Mouse (Mus musculus): ENCODE data around the gene Ptpn7. TPM values are rescaled to one million over a fixed set of nuclear protein-coding genes. Genes with fewer than 3 reads are reported as not detected.

Ptpn7 gene
- 10 to 100 TPM in 21 of 26 experiments, 1 to 10 TPM in 5; 4.0 to 47.8 (median 24.6) TPM for total RNA-seq (2018; cell fraction: chromatin; rRNA removed)
- total RNA-seq (2018; cell fraction: cytosol; rRNA removed), result 10 to 100 TPM in 25 of 26 experiments, 1 to 10 TPM in 1; 8.1 to 42.2 (median 27.2) TPM
- total RNA-seq (2018; cell fraction: nucleus; rRNA removed), result 10 to 100 TPM in 20 of 26 experiments, 1 to 10 TPM in 6; 4.6 to 57.7 (median 19.2) TPM
- polyA plus RNA-seq (2018), result 25.1 to 57.9 TPM (median 26.9 TPM) in 3 replicates

- Histone ChIP-seq H3K27ac (peak within 1 kb of the TSS; percentile 97), H3K4me3 (ENCODE audit: inconsistent target) (peak within 1 kb of the TSS; percentile 59), H3K79me2 (ENCODE audit: inconsistent target) (peaks cover 27% of the 10 kb centered on the region), H3K36me3 (ENCODE audit: inconsistent target) (peaks cover 5% of the 10 kb centered on the region; the same call in 1 of the 2 replicates)
- WGBS (ENCODE audit: missing documents), result 1% methylated on average over 10 of the region's 10 CpGs
Measured at GRCm38 (mm10) chr1:135132473-135132872, at the start of gene Ptpn7. Ptpn7 (plus strand) TSS chr1:135132700.

- H3K4me3 ChIP-seq (ENCODE audit: inconsistent target), result no peak overlapping the region
- no peak overlapping the region for H3K27ac ChIP-seq
- H3K36me3 ChIP-seq (ENCODE audit: inconsistent target), result no peaks in the 10 kb centered on the region
- no peaks in the 10 kb centered on the region for H3K79me2 ChIP-seq (ENCODE audit: inconsistent target)
- 66% methylated on average over 4 of the region's 9 CpGs for WGBS (ENCODE audit: missing documents)
Measured at GRCm38 (mm10) chr1:135083465-135083864, 49.0 kb upstream of the Ptpn7 start.

GRCm38 (mm10) chr1:135085296-135085871 lies 47.1 kb upstream of the Ptpn7 start:
- H3K36me3 ChIP-seq (ENCODE audit: inconsistent target), result no peaks in the 10 kb centered on the region
- no peak overlapping the region for H3K4me3 ChIP-seq (ENCODE audit: inconsistent target)
- H3K79me2 ChIP-seq (ENCODE audit: inconsistent target), result no peaks in the 10 kb centered on the region
- 13% methylated on average over 28 of the region's 28 CpGs for WGBS (ENCODE audit: missing documents)
- no peak overlapping the region for H3K27ac ChIP-seq

- WGBS (ENCODE audit: missing documents), result 74% methylated on average over 7 of the region's 7 CpGs
- Histone ChIP-seq H3K79me2 (ENCODE audit: inconsistent target) (no peaks in the 10 kb centered on the region), H3K36me3 (ENCODE audit: inconsistent target) (no peaks in the 10 kb centered on the region), H3K4me3 (ENCODE audit: inconsistent target) (no peak overlapping the region), H3K27ac (no peak overlapping the region)
Measured at GRCm38 (mm10) chr1:135086015-135086414, 46.5 kb upstream of the Ptpn7 start.

- Histone ChIP-seq H3K36me3 (ENCODE audit: inconsistent target) (no peaks in the 10 kb centered on the region), H3K27ac (no peak overlapping the region), H3K79me2 (ENCODE audit: inconsistent target) (no peaks in the 10 kb centered on the region), H3K4me3 (ENCODE audit: inconsistent target) (no peak overlapping the region)
- WGBS (ENCODE audit: missing documents), result 67% methylated on average over 1 of the region's 1 CpGs
Measured at GRCm38 (mm10) chr1:135087414-135087813, 45.1 kb upstream of the Ptpn7 start.

GRCm38 (mm10) chr1:135089626-135090025 lies 42.9 kb upstream of the Ptpn7 start:
- H3K4me3 ChIP-seq (ENCODE audit: inconsistent target), result no peak overlapping the region
- H3K27ac ChIP-seq, result no peak overlapping the region
- H3K36me3 ChIP-seq (ENCODE audit: inconsistent target), result no peaks in the 10 kb centered on the region
- 94% methylated on average over 10 of the region's 10 CpGs for WGBS (ENCODE audit: missing documents)
- H3K79me2 ChIP-seq (ENCODE audit: inconsistent target), result no peaks in the 10 kb centered on the region

- Histone ChIP-seq H3K36me3 (ENCODE audit: inconsistent target) (no peaks in the 10 kb centered on the region), H3K27ac (no peak overlapping the region), H3K4me3 (ENCODE audit: inconsistent target) (no peak overlapping the region), H3K79me2 (ENCODE audit: inconsistent target) (no peaks in the 10 kb centered on the region)
- 0% methylated on average over 3 of the region's 3 CpGs for WGBS (ENCODE audit: missing documents)
Measured at GRCm38 (mm10) chr1:135090914-135091313, 41.6 kb upstream of the Ptpn7 start.

DNA sequence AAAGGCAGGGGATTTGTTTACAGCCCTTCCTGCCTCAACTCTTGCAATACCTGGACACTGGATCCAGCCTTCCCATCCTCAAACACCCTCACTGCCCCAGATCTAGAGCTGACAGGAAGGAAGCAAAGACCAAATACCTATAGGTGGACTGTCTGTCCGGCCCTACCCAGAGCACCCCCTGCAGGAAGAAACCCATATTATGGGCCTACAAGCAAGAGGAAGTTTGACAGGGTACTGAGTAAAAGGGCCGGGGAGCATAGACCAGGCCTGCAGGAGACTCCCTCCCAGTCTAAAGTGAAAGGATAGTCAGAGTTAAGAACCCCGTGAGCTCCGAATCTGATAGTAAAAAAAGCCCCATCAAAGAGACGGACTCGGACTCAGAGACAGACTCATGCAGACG lies 37.8 kb upstream of the Ptpn7 start:
- WGBS (ENCODE audit: missing documents), result 41% methylated on average over 7 of the region's 7 CpGs
- Histone ChIP-seq H3K36me3 (ENCODE audit: inconsistent target) (no peaks in the 10 kb centered on the region), H3K27ac (no peak overlapping the region), H3K79me2 (ENCODE audit: inconsistent target) (no peaks in the 10 kb centered on the region), H3K4me3 (ENCODE audit: inconsistent target) (no peak overlapping the region)

DNA sequence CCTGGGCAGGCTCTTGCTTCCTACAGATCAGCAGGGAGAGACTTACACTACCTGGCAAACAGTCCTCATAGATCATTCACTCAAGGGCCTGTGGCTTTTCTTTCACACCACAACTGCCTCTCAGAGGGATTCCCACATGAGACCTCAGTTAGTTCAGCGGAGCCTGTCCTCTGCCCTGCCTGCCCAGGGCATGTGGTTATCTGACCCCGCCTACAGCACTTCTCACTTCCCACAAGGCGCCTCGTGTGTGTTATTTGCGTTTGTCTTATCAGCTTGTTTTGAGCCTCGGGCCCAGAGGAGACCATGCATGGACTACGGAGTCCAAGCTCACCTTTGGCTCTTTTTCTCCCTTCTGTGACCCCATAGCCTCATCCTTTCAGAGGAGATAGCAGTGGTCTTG lies 37.3 kb upstream of the Ptpn7 start:
- Histone ChIP-seq H3K36me3 (ENCODE audit: inconsistent target) (no peaks in the 10 kb centered on the region), H3K79me2 (ENCODE audit: inconsistent target) (no peaks in the 10 kb centered on the region), H3K4me3 (ENCODE audit: inconsistent target) (no peak overlapping the region), H3K27ac (no peak overlapping the region)
- 11% methylated on average over 7 of the region's 7 CpGs for WGBS (ENCODE audit: missing documents)

- no peaks in the 10 kb centered on the region for H3K79me2 ChIP-seq (ENCODE audit: inconsistent target)
- no peak overlapping the region for H3K27ac ChIP-seq
- no peaks in the 10 kb centered on the region for H3K36me3 ChIP-seq (ENCODE audit: inconsistent target)
- WGBS (ENCODE audit: missing documents), result 96% methylated on average over 11 of the region's 11 CpGs
- no peak overlapping the region for H3K4me3 ChIP-seq (ENCODE audit: inconsistent target)
Measured at GRCm38 (mm10) chr1:135096312-135096711, 36.2 kb upstream of the Ptpn7 start.

DNA sequence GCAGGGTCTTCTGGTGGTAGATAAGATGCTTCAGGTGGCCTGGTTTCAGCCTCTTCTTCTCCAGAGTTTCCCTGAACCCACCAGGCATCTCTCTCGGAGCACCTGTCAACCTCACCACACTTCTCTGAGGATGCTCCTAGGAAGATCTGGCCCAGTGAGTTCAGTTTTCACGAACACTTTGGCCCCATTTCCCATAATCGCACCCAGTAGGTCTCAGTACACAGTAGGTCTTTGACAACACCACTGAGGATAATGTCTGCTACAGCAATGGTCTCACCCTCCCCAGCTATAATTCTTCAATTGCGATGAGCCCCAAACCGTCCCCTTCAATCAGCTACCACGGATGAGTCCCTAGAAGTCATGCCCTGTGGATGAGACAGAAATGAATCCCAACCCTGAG lies 35.1 kb upstream of the Ptpn7 start:
- H3K27ac ChIP-seq, result no peak overlapping the region
- 94% methylated on average over 6 of the region's 6 CpGs for WGBS (ENCODE audit: missing documents)
- H3K4me3 ChIP-seq (ENCODE audit: inconsistent target), result no peak overlapping the region

DNA sequence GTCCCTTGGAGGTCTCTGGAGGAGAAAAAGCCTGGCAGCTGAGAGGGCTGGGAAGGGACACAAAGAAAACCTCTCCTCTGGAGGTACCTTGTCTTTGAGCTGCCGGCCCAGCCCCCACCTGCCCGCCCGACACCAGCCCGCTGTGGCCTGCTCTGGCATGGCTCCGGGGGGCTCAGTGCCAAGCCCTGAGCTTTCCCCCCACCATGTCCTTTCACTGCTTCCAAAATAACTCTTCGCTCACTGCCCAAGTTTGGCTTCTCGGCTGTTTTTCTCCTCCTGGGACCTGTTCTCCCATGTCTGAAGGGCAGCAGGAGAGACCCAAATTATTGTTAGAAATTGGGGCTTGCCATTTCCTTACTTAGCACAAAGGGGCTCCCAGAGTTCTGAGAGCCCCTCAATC lies 34.1 kb upstream of the Ptpn7 start:
- WGBS (ENCODE audit: missing documents), result 94% methylated on average over 7 of the region's 7 CpGs
- H3K36me3 ChIP-seq (ENCODE audit: inconsistent target), result no peaks in the 10 kb centered on the region
- no peaks in the 10 kb centered on the region for H3K79me2 ChIP-seq (ENCODE audit: inconsistent target)
- H3K27ac ChIP-seq, result no peak overlapping the region
- no peak overlapping the region for H3K4me3 ChIP-seq (ENCODE audit: inconsistent target)

More for the DNA sequence above, 35.1 kb upstream of the Ptpn7 start:
- Histone ChIP-seq H3K36me3 (ENCODE audit: inconsistent target) (no peaks in the 10 kb centered on the region), H3K79me2 (ENCODE audit: inconsistent target) (no peaks in the 10 kb centered on the region)

DNA sequence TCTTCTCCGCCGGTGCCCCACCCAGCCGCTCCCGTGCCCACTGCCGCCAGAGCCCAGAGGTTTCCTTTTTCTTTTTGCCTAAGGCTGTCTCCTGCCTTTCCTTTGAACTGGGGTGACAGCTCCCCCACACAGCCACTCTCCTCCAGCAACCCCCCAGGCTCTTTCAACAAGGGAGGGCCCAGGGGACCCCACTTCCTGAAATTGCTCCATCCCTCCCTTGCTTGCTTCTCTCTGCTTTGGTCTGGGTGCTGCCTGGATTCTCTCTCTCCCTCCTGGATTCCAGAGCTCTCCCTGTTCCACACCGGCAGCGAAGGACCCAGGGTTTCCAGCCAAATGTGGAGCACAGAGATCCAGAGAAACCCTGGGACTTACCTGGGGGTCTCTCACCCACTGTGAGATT lies 32.1 kb upstream of the Ptpn7 start:
- H3K27ac ChIP-seq, result no peak overlapping the region
- no peaks in the 10 kb centered on the region for H3K36me3 ChIP-seq (ENCODE audit: inconsistent target)
- H3K4me3 ChIP-seq (ENCODE audit: inconsistent target), result no peak overlapping the region
- H3K79me2 ChIP-seq (ENCODE audit: inconsistent target), result no peaks in the 10 kb centered on the region
- WGBS (ENCODE audit: missing documents), result 14% methylated on average over 7 of the region's 7 CpGs

DNA sequence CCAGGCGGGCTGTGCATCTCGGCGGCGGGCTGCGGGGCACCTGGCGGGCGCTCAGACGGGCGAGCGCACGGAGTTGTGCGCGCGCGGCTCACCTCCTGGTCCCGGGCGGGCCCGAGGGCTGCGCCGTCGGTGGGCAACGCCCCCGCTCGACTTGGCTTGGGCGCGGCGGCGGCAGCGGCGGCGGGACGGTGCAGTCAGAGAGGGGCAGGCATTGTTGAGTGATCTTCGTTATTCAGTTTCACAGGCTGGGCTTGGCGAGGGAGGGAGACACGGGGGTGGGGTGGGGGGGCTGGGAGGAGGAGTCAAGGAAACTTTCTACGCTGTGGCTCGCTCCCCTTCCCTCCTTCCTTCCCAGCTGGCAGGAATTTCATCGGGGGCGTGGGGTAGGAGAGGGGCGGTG lies 27.4 kb upstream of the Ptpn7 start, which contains the start of gene Lgr6:
Lgr6 (minus strand) TSS at position 153 of the 400 bp plus-strand sequence.
- H3K4me3 ChIP-seq (ENCODE audit: inconsistent target), result no peak within 1 kb of the TSS

DNA sequence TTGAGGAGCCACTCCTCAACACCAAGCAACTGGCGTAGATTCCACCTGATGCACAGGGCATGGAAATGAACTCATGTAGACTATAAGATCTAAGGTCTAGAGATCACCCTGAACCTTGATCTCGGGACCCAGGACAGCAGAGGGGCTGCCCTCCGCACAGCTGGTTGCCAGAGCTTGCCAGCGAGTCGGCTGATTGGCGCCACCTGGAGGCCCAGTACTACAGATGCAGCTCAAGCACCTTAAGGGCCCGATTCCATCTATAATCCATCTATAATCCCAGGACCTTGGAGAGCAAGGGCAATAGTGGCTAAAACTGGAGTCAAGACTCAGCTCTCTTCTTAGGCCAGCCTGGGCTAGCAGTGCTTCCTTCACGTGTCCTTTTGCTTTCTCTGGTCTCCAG lies 26.5 kb upstream of the Ptpn7 start:
- Histone ChIP-seq H3K27ac (no peak overlapping the region), H3K4me3 (ENCODE audit: inconsistent target) (no peak overlapping the region), H3K79me2 (ENCODE audit: inconsistent target) (no peaks in the 10 kb centered on the region), H3K36me3 (ENCODE audit: inconsistent target) (no peaks in the 10 kb centered on the region)
- 1% methylated on average over 8 of the region's 8 CpGs for WGBS (ENCODE audit: missing documents)

More for the DNA sequence above, 27.4 kb upstream of the Ptpn7 start, which contains the start of gene Lgr6:
- H3K36me3 ChIP-seq (ENCODE audit: inconsistent target), result no peaks in the 10 kb centered on the region
- H3K79me2 ChIP-seq (ENCODE audit: inconsistent target), result no peaks in the 10 kb centered on the region
- no peak within 1 kb of the TSS for H3K27ac ChIP-seq
- 1% methylated on average over 37 of the region's 40 CpGs for WGBS (ENCODE audit: missing documents)

Data from macrophage (primary cell).